Mouse (Mus musculus): ENCODE data around the gene Negr1. TPM values are rescaled to one million over a fixed set of nuclear protein-coding genes. Genes with fewer than 3 reads are reported as not detected.

The Negr1 gene
- polyA plus RNA-seq, 1 experiment from 2014 or later: 0.26 TPM

- DNase-seq (ENCODE audit: low spot score): no peak
Measured at GRCm38 (mm10) chr3:157208966-157209365, 647.4 kb downstream of the Negr1 start.

GRCm38 (mm10) chr3:157209386-157209785 is 647.8 kb downstream of the Negr1 start:
- no peak for DNase-seq (ENCODE audit: low spot score)

- no peak for DNase-seq (ENCODE audit: low spot score)
Measured at GRCm38 (mm10) chr3:157215937-157216719, 654.5 kb downstream of the Negr1 start.

DNA sequence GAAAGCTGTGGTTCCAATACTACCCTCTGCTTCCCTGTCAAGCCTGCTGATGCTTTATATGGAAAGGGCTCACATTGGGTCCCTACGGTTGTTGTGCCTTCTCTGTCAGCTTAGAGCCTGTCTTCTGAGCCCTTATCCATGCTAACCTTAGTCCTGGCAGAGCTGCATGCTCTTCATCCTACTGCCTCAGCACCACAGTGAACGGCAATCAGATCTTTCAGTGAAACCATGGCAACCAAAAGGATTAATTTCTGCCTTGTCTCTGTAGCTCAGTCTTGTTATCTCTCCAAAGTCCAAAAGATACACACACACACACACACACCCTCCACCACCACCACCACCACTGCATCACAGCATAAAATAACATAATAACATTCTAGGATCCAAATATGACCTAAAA is 656.2 kb downstream of the Negr1 start:
- no peak for DNase-seq (ENCODE audit: low spot score)

DNA sequence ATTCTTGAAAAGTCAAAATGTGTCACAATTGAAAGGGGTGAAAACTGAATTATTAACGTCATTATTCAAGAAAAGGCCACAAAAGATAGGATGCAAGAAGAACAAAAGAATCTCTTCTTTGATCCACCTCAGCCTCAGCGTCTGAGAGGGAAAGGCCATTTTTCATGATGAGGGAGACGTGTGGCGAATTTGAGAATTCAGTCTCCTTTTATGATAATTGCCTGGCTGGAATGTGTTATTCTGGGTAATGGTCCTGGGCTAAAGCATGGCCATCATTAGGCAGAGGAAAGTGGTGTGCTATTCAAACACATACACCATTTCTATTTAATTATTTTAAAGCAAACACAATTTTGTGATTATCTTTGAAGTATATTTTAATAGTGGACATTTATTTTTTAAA is 663.3 kb downstream of the Negr1 start:
- DNase-seq (ENCODE audit: low spot score): no peak

GRCm38 (mm10) chr3:157232723-157233122 is 671.1 kb downstream of the Negr1 start:
- no peak for DNase-seq (ENCODE audit: low spot score)

GRCm38 (mm10) chr3:157240240-157240639 is 678.6 kb downstream of the Negr1 start:
- DNase-seq (ENCODE audit: low spot score): no peak

DNA sequence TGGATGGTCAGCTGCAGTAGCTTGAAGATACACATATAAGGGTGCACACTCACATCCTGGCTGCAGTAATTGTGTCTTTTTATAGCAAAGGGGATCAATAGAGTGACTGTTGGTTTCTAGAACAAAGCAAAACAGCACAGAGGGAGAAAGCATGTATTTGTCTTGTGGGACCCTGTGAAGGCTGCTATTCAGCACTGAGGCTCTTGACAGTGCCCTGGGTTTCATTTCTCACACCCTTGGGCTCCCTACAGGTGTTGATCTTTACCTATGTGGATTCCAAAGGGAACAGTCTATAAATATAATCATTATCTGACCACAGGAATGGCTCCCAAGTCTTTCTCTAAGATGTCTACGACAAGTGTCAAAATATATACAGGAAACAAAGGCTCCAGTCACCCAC is 693.9 kb downstream of the Negr1 start:
- DNase-seq (ENCODE audit: low spot score): no peak

DNA sequence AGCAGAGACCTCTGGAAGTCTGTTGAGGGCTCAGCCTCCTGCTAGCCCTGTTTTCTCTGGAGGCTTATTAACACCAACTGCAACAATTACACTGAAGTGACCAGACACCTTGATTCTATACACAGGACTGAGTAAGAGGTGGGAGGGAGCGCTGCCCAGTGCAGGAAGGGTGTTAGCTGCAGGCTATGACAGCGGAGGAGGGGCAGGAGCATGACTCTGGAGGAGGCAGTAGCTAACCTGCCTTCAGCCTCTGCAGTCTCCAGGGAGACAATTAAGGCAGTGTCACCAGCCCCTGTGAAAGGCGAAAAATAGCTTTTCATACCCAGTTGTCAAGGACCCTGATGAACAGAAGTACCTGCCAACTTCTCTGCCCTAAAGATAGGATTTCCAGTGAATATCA is 694.3 kb downstream of the Negr1 start:
- no peak for DNase-seq (ENCODE audit: low spot score)

DNA sequence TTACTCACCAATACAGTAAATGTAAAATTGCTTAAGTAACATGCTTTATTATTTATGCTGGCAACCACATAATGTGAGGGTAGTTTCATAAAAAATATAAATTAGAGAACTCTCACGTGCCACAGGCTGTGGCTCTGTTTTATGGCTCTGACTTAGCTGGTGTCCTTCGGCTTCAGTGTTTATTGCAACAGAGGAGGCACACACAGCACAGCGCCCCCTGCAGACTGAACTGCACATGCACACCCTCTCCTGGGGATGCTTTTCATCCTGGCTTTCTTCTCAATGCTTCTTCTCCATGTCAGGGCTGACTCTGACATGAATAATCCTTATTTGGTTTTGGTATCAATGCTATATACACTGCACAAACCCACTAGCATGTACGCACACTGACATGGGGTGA is 707.1 kb downstream of the Negr1 start:
- no peak for DNase-seq (ENCODE audit: low spot score)

DNA sequence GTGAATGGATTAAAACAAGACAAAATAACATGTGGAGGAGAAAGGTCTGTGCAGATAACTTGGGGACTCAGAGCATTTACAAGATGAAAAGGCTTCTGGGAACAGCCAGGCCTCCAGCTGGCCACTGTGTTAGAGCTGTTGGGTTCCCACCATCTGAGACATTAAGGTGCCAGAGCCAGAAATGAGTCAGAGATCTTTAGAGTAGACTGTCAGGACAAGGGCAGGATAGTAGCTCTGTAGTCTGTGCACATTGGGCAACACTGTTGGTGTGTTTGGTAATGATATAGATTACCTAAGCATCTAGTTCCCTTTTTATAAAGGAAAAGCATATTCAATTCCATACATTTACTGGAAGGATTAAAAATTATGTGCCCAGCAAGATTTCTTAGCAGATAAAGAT is 710.8 kb downstream of the Negr1 start:
- no peak for DNase-seq (ENCODE audit: low spot score)

GRCm38 (mm10) chr3:157274143-157274542 is 712.5 kb downstream of the Negr1 start:
- no peak for DNase-seq (ENCODE audit: low spot score)

DNA sequence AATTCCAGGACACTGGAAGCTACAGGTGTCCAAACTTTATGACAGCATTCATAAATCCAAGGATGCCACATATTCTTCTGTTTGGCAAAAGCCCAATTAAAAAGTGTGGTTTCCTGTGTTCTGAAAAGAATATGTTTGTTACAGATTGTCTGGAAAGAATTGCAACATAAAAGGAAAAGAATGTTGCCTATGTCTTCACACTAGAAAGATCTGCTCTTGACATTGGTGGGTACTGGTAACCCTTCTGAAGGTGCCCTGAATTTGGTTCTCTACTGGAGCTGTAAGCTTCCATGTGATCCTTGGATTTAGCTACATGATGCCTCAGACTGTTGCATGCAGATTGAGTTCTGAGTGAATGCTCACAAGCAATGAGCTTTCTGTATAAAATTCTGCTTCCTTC is 718.1 kb downstream of the Negr1 start:
- DNase-seq (ENCODE audit: low spot score): no peak

- no peak for DNase-seq (ENCODE audit: low spot score)
Measured at GRCm38 (mm10) chr3:157281259-157281658, 719.7 kb downstream of the Negr1 start.

DNA sequence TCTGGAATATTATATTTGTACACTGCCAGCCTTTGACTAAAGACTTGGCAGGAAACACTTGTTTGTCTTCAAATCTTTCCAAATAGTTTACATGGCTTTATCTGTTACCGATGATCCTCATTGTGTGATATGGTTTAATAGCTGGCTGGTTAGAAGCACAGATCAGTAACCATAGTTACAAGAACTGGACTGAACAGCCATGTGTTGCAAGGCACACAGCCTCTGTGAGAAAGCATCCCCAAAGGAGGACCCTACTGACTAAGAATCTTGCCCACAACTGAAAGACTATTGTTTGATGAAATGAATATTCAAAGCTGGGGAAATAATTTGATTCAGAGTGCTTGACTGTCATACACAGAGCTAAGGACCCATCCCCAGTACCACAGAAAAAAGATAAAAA is 729.7 kb downstream of the Negr1 start:
- DNase-seq (ENCODE audit: low spot score): no peak

GRCm38 (mm10) chr3:157297216-157297615 is 735.6 kb downstream of the Negr1 start:
- no peak for DNase-seq (ENCODE audit: low spot score)

DNA sequence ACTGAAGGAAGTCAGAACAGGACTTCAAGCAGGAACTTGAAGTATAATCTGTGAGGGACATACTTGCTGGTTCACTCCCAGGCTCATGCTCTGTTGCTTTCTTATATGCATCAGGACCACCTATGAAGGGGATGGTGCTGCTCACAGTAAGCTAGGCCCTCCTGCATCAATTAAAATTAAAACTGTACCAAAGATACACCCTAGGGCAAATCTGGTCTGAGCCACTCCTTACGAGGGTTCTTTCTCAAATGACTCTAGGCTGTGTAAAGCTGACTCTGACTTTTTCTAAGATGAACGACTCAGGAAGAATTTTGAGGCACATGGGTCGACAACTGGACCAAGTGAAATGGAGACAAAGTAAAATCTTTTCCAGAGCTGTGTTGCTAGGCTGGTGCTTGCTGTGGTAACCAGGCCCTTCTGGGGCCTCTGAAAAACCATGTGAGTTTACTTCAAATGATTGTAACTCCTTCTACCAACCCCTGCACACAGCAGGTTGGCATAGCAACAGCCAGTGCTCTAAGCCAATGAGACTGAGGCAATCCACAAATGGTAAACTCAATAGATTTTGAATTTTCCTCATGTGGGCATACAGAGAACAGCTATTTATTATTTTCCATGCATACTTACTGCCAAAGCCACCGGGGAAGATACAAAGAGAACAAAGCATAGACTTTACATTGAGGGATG is 742.0 kb downstream of the Negr1 start:
- no peak for DNase-seq (ENCODE audit: low spot score)

GRCm38 (mm10) chr3:157321081-157321573 is 759.5 kb downstream of the Negr1 start:
- DNase-seq (ENCODE audit: low spot score): no peak

GRCm38 (mm10) chr3:157321834-157322233 is 760.2 kb downstream of the Negr1 start:
- no peak for DNase-seq (ENCODE audit: low spot score)

DNA sequence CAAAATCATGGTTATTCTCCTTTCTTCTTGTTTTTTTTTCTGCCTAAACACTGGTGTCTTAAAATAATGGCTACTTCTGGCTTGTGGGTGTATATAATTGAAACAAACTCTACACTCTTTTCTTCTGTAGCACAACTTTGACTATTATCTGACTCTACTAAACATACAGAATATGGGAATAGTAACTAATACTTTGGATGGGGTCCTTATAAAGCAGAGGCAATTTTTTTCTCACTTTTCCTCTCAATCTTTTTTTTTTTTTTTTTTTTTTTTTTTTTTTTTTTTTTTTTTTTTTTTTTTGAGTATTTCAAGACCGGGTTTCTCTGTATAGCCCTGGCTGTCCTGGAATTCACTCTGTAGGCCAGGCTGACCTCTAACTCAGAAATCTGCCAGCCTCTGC is 772.6 kb downstream of the Negr1 start:
- DNase-seq (ENCODE audit: low spot score): no peak

DNA sequence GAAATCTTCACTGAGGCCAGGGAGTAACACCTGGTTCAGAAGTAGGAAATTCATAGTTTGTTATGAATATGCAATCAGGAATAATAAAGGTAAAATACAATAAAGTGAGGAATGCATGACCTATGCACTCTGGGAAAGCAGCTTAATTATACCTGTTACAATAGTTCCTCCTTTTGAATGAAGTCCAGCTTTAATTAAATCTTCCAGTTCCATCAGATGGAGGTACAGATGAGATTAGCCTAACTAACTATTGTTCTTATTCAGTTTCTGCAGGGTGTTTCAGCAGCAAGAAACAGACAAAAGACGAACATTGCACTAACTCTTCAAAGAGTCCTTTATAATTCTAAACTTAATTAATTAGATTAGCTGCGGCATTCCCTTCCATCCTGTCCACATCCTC is 787.9 kb downstream of the Negr1 start:
- no peak for DNase-seq (ENCODE audit: low spot score)

DNA sequence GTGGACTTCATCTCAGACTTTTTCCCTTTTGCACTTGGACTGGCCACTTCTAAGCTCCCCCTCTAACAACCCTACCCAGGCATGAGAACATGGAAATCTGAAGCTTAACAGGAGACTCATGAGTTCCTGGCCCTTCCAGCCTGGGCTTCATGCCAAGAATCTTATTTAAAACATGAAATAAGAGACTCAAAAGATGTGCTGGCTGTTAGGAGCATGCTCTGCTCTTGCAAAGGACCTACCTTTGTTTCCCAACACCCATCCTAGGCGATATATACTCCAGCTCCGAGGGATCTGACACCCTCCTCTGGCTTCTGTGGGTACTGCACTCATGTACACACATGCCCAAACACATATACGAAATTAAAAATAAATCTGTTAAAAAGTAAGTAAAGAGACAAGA is 797.3 kb downstream of the Negr1 start:
- no peak for DNase-seq (ENCODE audit: low spot score)

- DNase-seq (ENCODE audit: low spot score): no peak
Measured at GRCm38 (mm10) chr3:157359840-157360239, 798.2 kb downstream of the Negr1 start.
